ENCODE assay signal across 7 mouse cellular contexts in the genomic region with DNA sequence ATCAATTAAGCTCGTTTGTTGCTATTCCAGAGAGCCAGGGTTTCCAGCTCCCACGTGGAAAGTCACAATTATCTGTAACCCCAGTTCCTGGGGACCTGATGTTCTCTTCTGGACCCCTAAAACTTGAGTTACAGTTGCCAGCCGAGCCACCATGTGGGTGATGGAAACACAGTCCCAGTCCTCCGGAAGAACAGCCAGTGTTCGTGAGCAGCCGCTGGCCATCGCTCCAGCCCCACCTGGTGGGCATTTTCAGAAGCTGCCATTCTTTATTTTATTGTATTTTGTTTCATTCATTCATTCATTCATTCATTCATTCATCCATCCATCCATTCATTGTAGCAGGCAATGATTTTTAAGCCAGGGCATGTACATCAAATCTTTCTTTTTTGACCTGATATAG. TPM values are rescaled to one million over a fixed set of nuclear protein-coding genes. Genes with fewer than 3 reads are reported as not detected.
A peak's percentile ranks its signal among the peaks of the same experiment; 100 is the strongest.
DNase-seq lines count a peak whose midpoint lies in the region; ATAC-seq and TF ChIP-seq lines count a peak whose summit lies in the region.

No protein-coding gene starts in this region.

- POLR2A ChIA-PET in Patski (lab: Charles Lee): no interaction called here

- TF ChIP-seq CTCF in ES-Bruce4 (IDR thresholded peaks at IDR 0.05; ENCODE audit: low read depth, low read length): peak; percentile 74
- TF ChIP-seq CTCF in Patski (IDR thresholded peaks at IDR 0.05): peak; percentile 58

- CTCF ChIA-PET in Patski (lab: Charles Lee): interaction anchor here (1.0 to 1.7 kb wide), 4 partner anchors 9 to 530 kb away, joined by 3 to 4 read pairs (median 4); a partner anchor contains a TSS

- H3K27me3 ChIP-seq in ES-Bruce4 (ENCODE audit: control insufficient read depth, insufficient read depth, low read length, poor library complexity, severe bottlenecking): no peaks in the 10 kb centered on the region
- H3K27me3 ChIP-seq in Patski: no peaks in the 10 kb centered on the region

- ATAC-seq in Patski: no peak

- peaks cover 18% of the 10 kb centered on the region for H3K36me3 ChIP-seq in ES-Bruce4 (ENCODE audit: control insufficient read depth, insufficient read depth, low read length, poor library complexity, severe bottlenecking)

- peak; percentile 34 to 50 for DNase-seq in kidney, postnatal 4 days
- no peak for DNase-seq in kidney, adult 9 months
- DNase-seq in Patski (ENCODE audit: low read depth, low spot score): no peak
- DNase-seq in induced T-regulatory cell, adult 2 months (ENCODE audit: low read depth): peak; percentile 7
- DNase-seq in urinary bladder, adult 2 months (ENCODE audit: low spot score): no peak
- no peak for DNase-seq in spleen, adult 12 weeks (ENCODE audit: low spot score)

- H3K9ac ChIP-seq in ES-Bruce4 (ENCODE audit: low read depth, poor library complexity, severe bottlenecking): no peak overlapping the region

- H3K4me3 ChIP-seq in ES-Bruce4 (ENCODE audit: low read depth, low read length): no peak overlapping the region

- H3K27ac ChIP-seq in ES-Bruce4 (ENCODE audit: insufficient read depth, low read length): no peak overlapping the region

- H3K4me1 ChIP-seq in ES-Bruce4 (ENCODE audit: control insufficient read depth, insufficient read depth, low read length): no peaks in the 10 kb centered on the region

- no peaks in the 10 kb centered on the region for H3K9me3 ChIP-seq in ES-Bruce4 (replicated peaks; ENCODE audit: control insufficient read depth, insufficient read depth, low read length, poor library complexity, severe bottlenecking)

- no peak for TF ChIP-seq POLR2A in ES-Bruce4 (IDR thresholded peaks at IDR 0.05; ENCODE audit: insufficient read depth, low read length)

- in situ Hi-C loops in Patski (cut with MboI; ENCODE audit: low pct_unique_long_range_greater_than_20kb): no loop called here

- TF ChIP-seq EP300 in ES-Bruce4 (IDR thresholded peaks at IDR 0.05; ENCODE audit: insufficient read depth, low read depth, low read length): no peak

RNA-seq across cellular contexts. Expression of a gene that starts 14.0 kb away (rescaled TPM):
- polyA plus RNA-seq in ES-Bruce4 (2011; ENCODE audit: insufficient read depth, insufficient read length, low read depth, missing spikeins): 51.5 and 53.8 TPM in 2 replicates
- polyA plus RNA-seq in Patski (2021): 36.8 TPM
- 19.9 and 21.6 TPM in 2 replicates for polyA plus RNA-seq in urinary bladder, adult 2 months (2012; rRNA removed)

Comparison
In these comparisons a context has a peak if more than half of its experiments do, and no peak if none do; other contexts are left out.
1. DNase-seq: peak in kidney, postnatal 4 days (2 of 2) and induced T-regulatory cell, adult 2 months (single experiment); none in kidney, adult 9 months (single experiment), Patski (single experiment), urinary bladder, adult 2 months (single experiment) and spleen, adult 12 weeks (single experiment).